Mouse (Mus musculus): ENCODE results near the gene Gm21083. TPM values are rescaled to one million over a fixed set of nuclear protein-coding genes. Genes with fewer than 3 reads are reported as not detected.
"Not testable (repeated sequence)": the region's sequence is repeated elsewhere in the genome, so short reads cannot be mapped to it uniquely, and the experiment has no call there.

Gm21083 gene
- total and polyA plus RNA-seq, 2 experiments from 2014 or later, result not detected

DNA sequence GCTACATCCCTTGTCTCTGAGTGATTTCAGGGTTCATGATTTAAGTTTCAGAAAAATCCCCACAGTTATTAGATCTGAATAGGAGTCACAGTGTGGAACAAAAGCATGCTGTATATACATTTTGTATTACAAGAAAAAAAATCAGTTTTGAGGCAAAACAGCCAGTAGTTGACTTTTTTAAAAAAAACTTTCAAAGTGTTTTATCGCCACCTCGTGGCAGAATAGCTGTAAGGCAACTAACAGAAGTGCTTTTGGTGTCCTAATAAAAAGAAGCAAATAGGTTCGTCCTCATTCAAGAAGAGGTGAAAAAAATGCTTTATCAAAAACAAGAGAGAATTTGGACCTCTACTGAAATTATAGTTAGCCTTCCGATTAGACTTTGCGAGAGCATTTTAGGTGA, 52.9 kb downstream of the Gm21083 start:
- H3K27ac ChIP-seq (ENCODE audit: low read depth); H3K4me3 ChIP-seq (ENCODE audit: low read depth, low read length); ATAC-seq (ENCODE audit: insufficient read depth, low read depth); H3K4me1 ChIP-seq (ENCODE audit: control insufficient read depth, insufficient read depth); DNase-seq (ENCODE audit: low spot score); H3K4me2 ChIP-seq (ENCODE audit: low read depth, low read length); H3K27me3 ChIP-seq (ENCODE audit: control insufficient read depth, insufficient read depth, low read length); H3K9ac ChIP-seq (replicated peaks; ENCODE audit: low read depth, low read length); H3K36me3 ChIP-seq (replicated peaks; ENCODE audit: control insufficient read depth, insufficient read depth, low read length); H3K9me3 ChIP-seq (replicated peaks; ENCODE audit: control insufficient read depth, low read length): not testable (repeated sequence)
- TF ChIP-seq CTCF (IDR thresholded peaks at IDR 0.05; ENCODE audit: low read depth), result peak; percentile 15; the same call in 1 of the 2 replicates
- 24% methylated on average over 5 of the region's 5 CpGs for WGBS

Other genes with a start within 250 kb of the Gm21083 start
- not detected in 2 replicates for gene Gm21149, start 100.8 kb upstream of the Gm21083 start, total RNA-seq (2014; rRNA removed; ENCODE audit: low replicate concordance)
- not detected in 2 replicates for gene Gm21149, start 100.8 kb upstream of the Gm21083 start, polyA plus RNA-seq (2015; fragmentation: Nextera tagmentation; extraction: Ambion mirVana)
- not detected in 2 replicates for gene Gm21190, start 48.1 kb upstream of the Gm21083 start, total RNA-seq (2014; rRNA removed; ENCODE audit: low replicate concordance)
- 0.10 TPM in 1 of 2 replicates, not detected in the other for gene Gm21190, start 48.1 kb upstream of the Gm21083 start, polyA plus RNA-seq (2015; fragmentation: Nextera tagmentation; extraction: Ambion mirVana)
- not detected in 2 replicates for gene Speer4d, start 41.7 kb downstream of the Gm21083 start, total RNA-seq (2014; rRNA removed; ENCODE audit: low replicate concordance)
- not detected in 2 replicates for gene Speer4d, start 41.7 kb downstream of the Gm21083 start, polyA plus RNA-seq (2015; fragmentation: Nextera tagmentation; extraction: Ambion mirVana)
- not detected in 2 replicates for gene 4930572O03Rik, start 79.7 kb downstream of the Gm21083 start, total RNA-seq (2014; rRNA removed; ENCODE audit: low replicate concordance)
- gene 4930572O03Rik, start 79.7 kb downstream of the Gm21083 start, polyA plus RNA-seq (2015; fragmentation: Nextera tagmentation; extraction: Ambion mirVana), result not detected in 2 replicates
- gene Speer4c, start 136.9 kb downstream of the Gm21083 start, total RNA-seq (2014; rRNA removed; ENCODE audit: low replicate concordance), result not detected in 2 replicates
- gene Speer4c, start 136.9 kb downstream of the Gm21083 start, polyA plus RNA-seq (2015; fragmentation: Nextera tagmentation; extraction: Ambion mirVana), result 0.12 and 0.15 TPM in 2 replicates

All from heart, postnatal 0 days (tissue).